Mouse (Mus musculus) midbrain, embryonic 16.5 days (tissue): ENCODE data around the gene Olfr1259. TPM values are rescaled to one million over a fixed set of nuclear protein-coding genes. Genes with fewer than 3 reads are reported as not detected.
"Not testable (repeated sequence)": the region's sequence is repeated elsewhere in the genome, so short reads cannot be mapped to it uniquely, and the experiment has no call there.

ENCODE experiments used
- ATAC-seq: fragments of 200-750 bp; cut with Nextera tagmentation; 2 replicates; pipeline ENCODE4 v1.8.0; 2017; ENCODE audit warnings: moderate TSS enrichment
- H3K27ac ChIP-seq: fragments of 300-500 bp; sonication (generic); 2 replicates; pipeline ENCODE4 v1.5.1; 2014; ENCODE audit warnings: mild to moderate bottlenecking, low read length, mixed read lengths
- H3K27me3 ChIP-seq: fragments of 300-500 bp; sonication (generic); 2 replicates; pipeline ENCODE4 v1.6.1; 2014; ENCODE audit warnings: low read depth, low read length, mixed read lengths; ENCODE audit not compliant: control insufficient read depth, insufficient read depth
- H3K36me3 ChIP-seq: fragments of 300-500 bp; sonication (generic); 2 replicates; pipeline ENCODE4 v1.6.1; 2014; ENCODE audit warnings: mild to moderate bottlenecking, low read length, moderate library complexity, mixed read lengths; ENCODE audit not compliant: control insufficient read depth, insufficient read depth
- H3K4me1 ChIP-seq: fragments of 300-500 bp; sonication (generic); 2 replicates; pipeline ENCODE4 v1.6.1; 2014; ENCODE audit warnings: mild to moderate bottlenecking, low read length, mixed read lengths; ENCODE audit not compliant: control insufficient read depth, insufficient read depth
- H3K4me2 ChIP-seq: fragments of 300-500 bp; sonication (generic); 2 replicates; pipeline ENCODE4 v1.6.1; 2014; ENCODE audit warnings: mild to moderate bottlenecking, low read length, mixed read lengths
- H3K4me3 ChIP-seq: fragments of 300-500 bp; sonication (generic); 2 replicates; pipeline ENCODE4 v1.5.1; 2014; ENCODE audit warnings: low read depth, mild to moderate bottlenecking, low read length, moderate library complexity, mixed read lengths
- H3K9ac ChIP-seq: fragments of 300-500 bp; sonication (generic); 2 replicates; pipeline ENCODE4 v1.6.1; 2014; ENCODE audit warnings: low read depth, low read length, mixed read lengths
- H3K9me3 ChIP-seq: fragments of 300-500 bp; sonication (generic); replicated peaks from 2 replicates; pipeline ENCODE4 v1.6.1; 2014; ENCODE audit warnings: mild to moderate bottlenecking, low read length, mixed read lengths; ENCODE audit not compliant: control insufficient read depth, poor library complexity, severe bottlenecking
- WGBS: fragments of 180-500 bp; shearing (Covaris S2); extraction: QIAGEN DNeasy Blood & Tissue Kit; methylation state at CpG from one replicate; pipeline ENCODE4 v1.1.7; 2014; 5-methylcytosine and 5-hydroxymethylcytosine counted together
- polyA plus RNA-seq: library from polyadenylated mRNA; unstranded; fragments of >200 nt; fragmentation: Nextera tagmentation; extraction: Ambion mirVana; gene quantifications from 2 replicates; pipeline ENCODE4 v1.2.1, GENCODE M21; 2015

Olfr1259 gene
- polyA plus RNA-seq = not detected in 2 replicates

GRCm38 (mm10) chr2:89948564-89948963 is at the start of gene Olfr1259:
Olfr1259 (minus strand) TSS chr2:89948664.
- 90% methylated on average over 5 of the region's 5 CpGs for WGBS
- H3K4me1 ChIP-seq = no peaks in the 10 kb centered on the region

GRCm38 (mm10) chr2:89990921-89991320 is 42.5 kb upstream of the Olfr1259 start, which contains the start of gene Olfr1261:
Olfr1261 (plus strand) TSS chr2:89991221.
- no peaks in the 10 kb centered on the region for H3K27me3 ChIP-seq
- H3K4me3 ChIP-seq = no peak within 1 kb of the TSS
- no peak for ATAC-seq
- H3K27ac ChIP-seq = no peak within 1 kb of the TSS
- H3K4me2 ChIP-seq = no peak within 1 kb of the TSS
- H3K36me3 ChIP-seq = no peaks in the 10 kb centered on the region
- no peaks in the 10 kb centered on the region for H3K4me1 ChIP-seq
- H3K9me3 ChIP-seq = no peaks in the 10 kb centered on the region
- H3K9ac ChIP-seq = no peak within 1 kb of the TSS

More at GRCm38 (mm10) chr2:89948564-89948963, at the start of gene Olfr1259:
- Histone ChIP-seq H3K27ac (no peak within 1 kb of the TSS), H3K4me3 (no peak within 1 kb of the TSS), H3K27me3 (no peaks in the 10 kb centered on the region), H3K9me3 (no peaks in the 10 kb centered on the region), H3K36me3 (no peaks in the 10 kb centered on the region), H3K4me2 (no peak within 1 kb of the TSS), H3K9ac (no peak within 1 kb of the TSS)
- no peak for ATAC-seq

- Histone ChIP-seq H3K4me2 (no peak overlapping the region), H3K27me3 (no peaks in the 10 kb centered on the region), H3K4me1 (no peaks in the 10 kb centered on the region), H3K4me3 (no peak overlapping the region), H3K36me3 (no peaks in the 10 kb centered on the region), H3K9me3 (no peaks in the 10 kb centered on the region), H3K9ac (no peak overlapping the region), H3K27ac (no peak overlapping the region)
- ATAC-seq = no peak
- WGBS = 86% methylated on average over 2 of the region's 2 CpGs
Measured at GRCm38 (mm10) chr2:89977709-89978108, 29.2 kb upstream of the Olfr1259 start.

DNA sequence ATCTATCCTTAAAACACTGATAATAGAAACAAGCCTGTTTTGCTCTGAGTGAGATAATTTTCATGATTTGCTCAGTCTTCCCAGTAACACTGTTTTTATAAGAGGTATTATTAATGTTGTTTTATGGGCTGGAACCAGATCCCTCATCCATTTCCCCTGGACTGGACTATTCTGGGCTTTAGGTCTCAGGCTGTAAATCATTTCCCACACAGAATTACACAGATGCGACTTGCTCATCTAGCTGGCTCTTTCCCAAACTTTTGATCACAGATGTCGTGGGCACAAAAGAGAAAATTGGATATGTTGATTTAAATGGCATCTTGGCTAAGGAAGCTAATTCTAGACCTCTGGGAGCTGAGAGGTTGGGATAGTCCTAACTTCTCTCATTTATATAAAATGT is 25.7 kb upstream of the Olfr1259 start, which contains the start of gene Olfr1260:
Gene Olfr1260, plus strand, starts transcription at position 157 of the 400 bp plus-strand sequence.
- no peak within 1 kb of the TSS for H3K9ac ChIP-seq
- 57% methylated on average over 2 of the region's 2 CpGs for WGBS
- ATAC-seq = no peak
- H3K4me1 ChIP-seq = no peaks in the 10 kb centered on the region
- no peak within 1 kb of the TSS for H3K4me2 ChIP-seq
- no peaks in the 10 kb centered on the region for H3K36me3 ChIP-seq
- no peak within 1 kb of the TSS for H3K4me3 ChIP-seq
- H3K9me3 ChIP-seq = no peaks in the 10 kb centered on the region
- no peak within 1 kb of the TSS for H3K27ac ChIP-seq
- H3K27me3 ChIP-seq = no peaks in the 10 kb centered on the region

GRCm38 (mm10) chr2:89927009-89927408 is 21.5 kb downstream of the Olfr1259 start, which contains the start of gene Olfr1258:
Olfr1258 (plus strand) TSS chr2:89927309.
- no peak for ATAC-seq
- Histone ChIP-seq H3K9ac (no peak within 1 kb of the TSS), H3K4me2 (no peak within 1 kb of the TSS), H3K27ac (no peak within 1 kb of the TSS), H3K9me3 (no peaks in the 10 kb centered on the region), H3K36me3 (no peaks in the 10 kb centered on the region), H3K4me3 (no peak within 1 kb of the TSS), H3K4me1 (no peaks in the 10 kb centered on the region), H3K27me3 (no peaks in the 10 kb centered on the region)

- H3K9ac ChIP-seq, H3K27ac ChIP-seq, ATAC-seq, H3K4me2 ChIP-seq, H3K36me3 ChIP-seq, H3K4me1 ChIP-seq, H3K27me3 ChIP-seq, H3K9me3 ChIP-seq, H3K4me3 ChIP-seq: not testable (repeated sequence)
- WGBS = 91% methylated on average over 9 of the region's 9 CpGs
Measured at GRCm38 (mm10) chr2:89912616-89913015, 35.8 kb downstream of the Olfr1259 start.

Other genes starting within 250 kb of the Olfr1259 start
- gene Olfr1252, start 223.7 kb downstream of the Olfr1259 start, polyA plus RNA-seq = not detected in 2 replicates
- gene Olfr1253, start 191.6 kb downstream of the Olfr1259 start, polyA plus RNA-seq = not detected in 2 replicates
- gene Olfr1254, start 155.0 kb downstream of the Olfr1259 start, polyA plus RNA-seq = not detected in 2 replicates
- not detected in 2 replicates for gene Olfr1255, start 136.6 kb downstream of the Olfr1259 start, polyA plus RNA-seq
- not detected in 2 replicates for gene Olfr1256, start 107.1 kb downstream of the Olfr1259 start, polyA plus RNA-seq
- not detected in 2 replicates for gene Olfr48, start 100.5 kb downstream of the Olfr1259 start, polyA plus RNA-seq
- not detected in 2 replicates for gene Olfr1257, start 70.2 kb downstream of the Olfr1259 start, polyA plus RNA-seq
- gene Olfr1258, start 21.4 kb downstream of the Olfr1259 start, polyA plus RNA-seq = not detected in 2 replicates
- gene Olfr1260, start 25.7 kb upstream of the Olfr1259 start, polyA plus RNA-seq = not detected in 2 replicates
- gene Olfr1261, start 42.6 kb upstream of the Olfr1259 start, polyA plus RNA-seq = not detected in 2 replicates
- gene Olfr1262, start 51.5 kb upstream of the Olfr1259 start, polyA plus RNA-seq = not detected in 2 replicates
- not detected in 2 replicates for gene Olfr1263, start 63.5 kb upstream of the Olfr1259 start, polyA plus RNA-seq
- not detected in 2 replicates for gene Olfr1264, start 76.9 kb upstream of the Olfr1259 start, polyA plus RNA-seq
- not detected in 2 replicates for gene Olfr1265, start 86.7 kb upstream of the Olfr1259 start, polyA plus RNA-seq
- not detected in 2 replicates for gene Olfr140, start 114.9 kb upstream of the Olfr1259 start, polyA plus RNA-seq
- not detected in 2 replicates for gene Olfr1269, start 172.7 kb upstream of the Olfr1259 start, polyA plus RNA-seq
- gene Olfr32, start 193.6 kb upstream of the Olfr1259 start, polyA plus RNA-seq = not detected in 2 replicates
- gene Olfr1270, start 204.4 kb upstream of the Olfr1259 start, polyA plus RNA-seq = not detected in 2 replicates